Mouse (Mus musculus) thymus, adult 2 months (tissue): ENCODE data around the gene Hspb9. TPM values are rescaled to one million over a fixed set of nuclear protein-coding genes. Genes with fewer than 3 reads are reported as not detected.

Experiments
- DNase-seq: peaks from one replicate; pipeline ENCODE4 v3.0.0; 2021
- H3K27ac ChIP-seq: fragments of 200-500 bp; 2 replicates; pipeline ENCODE4 v1.5.1; 2012; ENCODE audit warnings: low read length, control low read depth; ENCODE audit not compliant: control insufficient read depth, insufficient read depth
- H3K27me3 ChIP-seq: fragments of 200-500 bp; 2 replicates; pipeline ENCODE4 v1.6.1; 2012; ENCODE audit warnings: mild to moderate bottlenecking, low read length, moderate library complexity, mixed read lengths; ENCODE audit not compliant: control insufficient read depth, insufficient read depth
- H3K36me3 ChIP-seq: fragments of 200-500 bp; 2 replicates; pipeline ENCODE4 v1.6.1; 2012; ENCODE audit warnings: mild to moderate bottlenecking, low read length, moderate library complexity; ENCODE audit not compliant: control insufficient read depth, insufficient read depth
- H3K4me1 ChIP-seq: fragments of 200-500 bp; replicated peaks from 2 replicates; pipeline ENCODE4 v1.6.1; 2012; ENCODE audit warnings: low read length; ENCODE audit not compliant: control insufficient read depth, insufficient read depth
- H3K4me3 ChIP-seq: fragments of 200-500 bp; 2 replicates; pipeline ENCODE4 v1.5.1; 2012; ENCODE audit warnings: mild to moderate bottlenecking, low read length, control low read depth, moderate library complexity; ENCODE audit not compliant: control insufficient read depth, insufficient read depth
- CTCF ChIP-seq: fragments of 200-500 bp; IDR thresholded peaks from 2 replicates; pipeline ENCODE4 v1.5.1; 2012; ENCODE audit warnings: mild to moderate bottlenecking, control low read depth, low read length, moderate library complexity, borderline replicate concordance; ENCODE audit not compliant: control insufficient read depth, poor library complexity, insufficient read depth; ENCODE audit errors: extremely low read depth
- POLR2A ChIP-seq: fragments of 200-500 bp; IDR thresholded peaks from 2 replicates; pipeline ENCODE4 v1.6.1; 2012; ENCODE audit warnings: mild to moderate bottlenecking, low read length, control low read depth, moderate library complexity; ENCODE audit not compliant: control insufficient read depth, poor library complexity, insufficient read depth; ENCODE audit errors: extremely low read depth
- WGBS: fragments of 180-500 bp; shearing (Covaris S2); methylation state at CpG from one replicate; pipeline ENCODE4 v1.1.7; 2018; 5-methylcytosine and 5-hydroxymethylcytosine counted together
- polyA plus RNA-seq: library from polyadenylated mRNA; depleted of rRNA; stranded (reverse); fragments of >200 nt; gene quantifications from 2 replicates; pipeline ENCODE4 v1.2.3, GENCODE M21; 2012

Hspb9 gene
- polyA plus RNA-seq, 1 experiment: 0.24 TPM

GRCm38 (mm10) chr11:100730477-100731205 is 17.0 kb downstream of the Hspb9 start:
- 80% methylated on average over 6 of the region's 6 CpGs for WGBS
- no peak overlapping the region for H3K27ac ChIP-seq
- TF ChIP-seq CTCF (no peak), POLR2A (no peak)
- no peaks in the 10 kb centered on the region for H3K27me3 ChIP-seq
- no peak overlapping the region for H3K4me3 ChIP-seq
- H3K4me1 ChIP-seq: peaks cover 17% of the 10 kb centered on the region
- peaks cover 20% of the 10 kb centered on the region for H3K36me3 ChIP-seq
- no peak for DNase-seq

- WGBS: 54% methylated on average over 9 of the region's 9 CpGs
- TF ChIP-seq POLR2A (no peak), CTCF (no peak)
- peaks cover 5% of the 10 kb centered on the region; the same call in 1 of the 2 replicates for H3K36me3 ChIP-seq
- no peaks in the 10 kb centered on the region for H3K27me3 ChIP-seq
- H3K27ac ChIP-seq: peak overlapping the region; percentile 85
- H3K4me1 ChIP-seq: peaks cover 24% of the 10 kb centered on the region
- H3K4me3 ChIP-seq: peak overlapping the region; percentile 52
- DNase-seq: no peak
Measured at GRCm38 (mm10) chr11:100735134-100735865, 21.6 kb downstream of the Hspb9 start.

GRCm38 (mm10) chr11:100735954-100736745 is 22.5 kb downstream of the Hspb9 start:
- Histone ChIP-seq H3K4me1 (peaks cover 18% of the 10 kb centered on the region), H3K27me3 (no peaks in the 10 kb centered on the region), H3K36me3 (peaks cover 5% of the 10 kb centered on the region; the same call in 1 of the 2 replicates), H3K27ac (peak overlapping the region; percentile 85), H3K4me3 (peak overlapping the region; percentile 52)
- 7% methylated on average over 14 of the region's 14 CpGs for WGBS
- no peak for DNase-seq
- TF ChIP-seq POLR2A (0 out of 2 replicates have a peak, but pooled peaks have one; percentile 27), CTCF (no peak)

GRCm38 (mm10) chr11:100736746-100737080 is 23.1 kb downstream of the Hspb9 start:
- no peak overlapping the region for H3K4me3 ChIP-seq
- 0 out of 2 replicates have a peak overlapping the region, but pooled peaks have one; percentile 32 for H3K27ac ChIP-seq
- no peak for DNase-seq
- TF ChIP-seq CTCF (no peak), POLR2A (no peak)
- peaks cover 18% of the 10 kb centered on the region for H3K4me1 ChIP-seq
- no peaks in the 10 kb centered on the region for H3K27me3 ChIP-seq
- H3K36me3 ChIP-seq: peaks cover 5% of the 10 kb centered on the region; the same call in 1 of the 2 replicates
- WGBS: 47% methylated on average over 4 of the region's 4 CpGs

GRCm38 (mm10) chr11:100737105-100737733 is 23.6 kb downstream of the Hspb9 start:
- no peak for DNase-seq
- TF ChIP-seq CTCF: no peak
- TF ChIP-seq POLR2A: no peak

More at GRCm38 (mm10) chr11:100737105-100737733, 23.6 kb downstream of the Hspb9 start:
- H3K27me3 ChIP-seq: no peaks in the 10 kb centered on the region
- H3K27ac ChIP-seq: peak overlapping the region; percentile 48
- 1% methylated on average over 13 of the region's 13 CpGs for WGBS
- peaks cover 18% of the 10 kb centered on the region for H3K4me1 ChIP-seq
- H3K4me3 ChIP-seq: peak overlapping the region; percentile 90
- peaks cover 5% of the 10 kb centered on the region; the same call in 1 of the 2 replicates for H3K36me3 ChIP-seq
